Mouse (Mus musculus) limb, embryonic 10.5 days (tissue): Measurements from ENCODE around the gene Nrtn. TPM values are rescaled to one million over a fixed set of nuclear protein-coding genes. Genes with fewer than 3 reads are reported as not detected.

Source experiments
- DNase-seq: peaks from one replicate; pipeline ENCODE4 v3.0.0-alpha.2; 2017; ENCODE audit warnings: low spot score
- H3K27ac ChIP-seq: fragments of 300-500 bp; sonication (generic); 2 replicates; pipeline ENCODE4 v1.5.1; 2016; ENCODE audit warnings: mild to moderate bottlenecking
- H3K27me3 ChIP-seq: fragments of 300-500 bp; sonication (generic); 2 replicates; pipeline ENCODE4 v1.6.1; 2016; ENCODE audit warnings: low read depth, mild to moderate bottlenecking; ENCODE audit not compliant: poor library complexity, severe bottlenecking
- H3K36me3 ChIP-seq: fragments of 300-500 bp; sonication (generic); 2 replicates; pipeline ENCODE4 v1.6.1; 2016; ENCODE audit warnings: mild to moderate bottlenecking, moderate library complexity
- H3K4me1 ChIP-seq: fragments of 300-500 bp; sonication (generic); 2 replicates; pipeline ENCODE4 v1.6.1; 2016
- H3K4me3 ChIP-seq: fragments of 300-500 bp; sonication (generic); 2 replicates; pipeline ENCODE4 v1.5.1; 2016; ENCODE audit warnings: mild to moderate bottlenecking, moderate library complexity
- H3K9me3 ChIP-seq: fragments of 300-500 bp; sonication (generic); replicated peaks from 2 replicates; pipeline ENCODE4 v1.6.1; 2016; ENCODE audit warnings: mild to moderate bottlenecking
- WGBS: fragments of 180-500 bp; shearing (Covaris S2); methylation state at CpG from one replicate; pipeline ENCODE4 v1.1.7; 2016; 5-methylcytosine and 5-hydroxymethylcytosine counted together
- polyA plus RNA-seq: library from polyadenylated mRNA; unstranded; fragments of >200 nt; fragmentation: Nextera tagmentation; extraction: Ambion mirVana; gene quantifications from 2 replicates; pipeline ENCODE4 v1.2.1, GENCODE M21; 2016

Nrtn gene
- polyA plus RNA-seq, 1 experiment from 2014 or later: 12.7 TPM

GRCm38 (mm10) chr17:56728117-56728516 lies 29.2 kb downstream of the Nrtn start:
- WGBS: 22% methylated on average over 12 of the region's 12 CpGs
- peaks cover 25% of the 10 kb centered on the region for H3K36me3 ChIP-seq
- peak overlapping the region; percentile 47; the same call in 1 of the 2 replicates for H3K27ac ChIP-seq
- H3K4me3 ChIP-seq: 0 out of 2 replicates have a peak overlapping the region, but pooled peaks have one; percentile 4
- DNase-seq: no peak
- peaks cover 12% of the 10 kb centered on the region for H3K27me3 ChIP-seq
- no peaks in the 10 kb centered on the region for H3K9me3 ChIP-seq
- peaks cover 36% of the 10 kb centered on the region for H3K4me1 ChIP-seq

GRCm38 (mm10) chr17:56727659-56728058 lies 29.7 kb downstream of the Nrtn start:
- peak; percentile 59 for DNase-seq
- 6% methylated on average over 12 of the region's 12 CpGs for WGBS
- peaks cover 12% of the 10 kb centered on the region for H3K27me3 ChIP-seq
- peak overlapping the region; percentile 4; the same call in 1 of the 2 replicates for H3K4me3 ChIP-seq
- peaks cover 39% of the 10 kb centered on the region for H3K4me1 ChIP-seq
- H3K9me3 ChIP-seq: no peaks in the 10 kb centered on the region
- peak overlapping the region; percentile 56 for H3K27ac ChIP-seq
- H3K36me3 ChIP-seq: peaks cover 30% of the 10 kb centered on the region

GRCm38 (mm10) chr17:56727029-56727649 lies 30.2 kb downstream of the Nrtn start:
- 3% methylated on average over 7 of the region's 7 CpGs for WGBS
- Histone ChIP-seq H3K27ac (peak overlapping the region; percentile 56; the same call in 1 of the 2 replicates), H3K4me1 (peaks cover 44% of the 10 kb centered on the region), H3K4me3 (peak overlapping the region; percentile 4; the same call in 1 of the 2 replicates), H3K27me3 (peaks cover 12% of the 10 kb centered on the region), H3K9me3 (no peaks in the 10 kb centered on the region), H3K36me3 (peaks cover 35% of the 10 kb centered on the region)
- DNase-seq: no peak

GRCm38 (mm10) chr17:56723419-56724161 lies 33.7 kb downstream of the Nrtn start:
- DNase-seq: no peak
- Histone ChIP-seq H3K9me3 (no peaks in the 10 kb centered on the region), H3K4me1 (peaks cover 51% of the 10 kb centered on the region), H3K4me3 (no peak overlapping the region), H3K27ac (peak overlapping the region; percentile 53; the same call in 1 of the 2 replicates), H3K27me3 (peaks cover 6% of the 10 kb centered on the region), H3K36me3 (peaks cover 63% of the 10 kb centered on the region)
- WGBS: 86% methylated on average over 11 of the region's 11 CpGs

- DNase-seq: peak; percentile 49
- H3K4me3 ChIP-seq: no peak overlapping the region; the same call in 1 of the 2 replicates
- peak overlapping the region; percentile 53 for H3K27ac ChIP-seq
- H3K9me3 ChIP-seq: no peaks in the 10 kb centered on the region
- 34% methylated on average over 5 of the region's 5 CpGs for WGBS
- peaks cover 46% of the 10 kb centered on the region for H3K4me1 ChIP-seq
- peaks cover 63% of the 10 kb centered on the region for H3K36me3 ChIP-seq
- H3K27me3 ChIP-seq: no peaks in the 10 kb centered on the region
Observed at GRCm38 (mm10) chr17:56722441-56722840, 34.9 kb downstream of the Nrtn start.

- Histone ChIP-seq H3K4me1 (peaks cover 44% of the 10 kb centered on the region), H3K27ac (peak within 1 kb of the TSS; percentile 93), H3K36me3 (peaks cover 39% of the 10 kb centered on the region), H3K27me3 (no peaks in the 10 kb centered on the region), H3K4me3 (peak within 1 kb of the TSS; percentile 84), H3K9me3 (no peaks in the 10 kb centered on the region)
- WGBS: under 1% methylated on average over 59 of the region's 59 CpGs
- peak; percentile 98 for DNase-seq
Observed at GRCm38 (mm10) chr17:56717363-56718058, 39.8 kb downstream of the Nrtn start, which contains the start of the genes Ndufa11 and Vmac. Gene Ndufa11, plus strand, starts transcription at chr17:56717767. Gene Vmac, minus strand, starts transcription at chr17:56718022.

- DNase-seq: peak; percentile 97
- Histone ChIP-seq H3K27ac (peak overlapping the region; percentile 93), H3K36me3 (peaks cover 39% of the 10 kb centered on the region), H3K27me3 (no peaks in the 10 kb centered on the region), H3K4me3 (peak overlapping the region; percentile 84), H3K9me3 (no peaks in the 10 kb centered on the region), H3K4me1 (peaks cover 37% of the 10 kb centered on the region)
- under 1% methylated on average over 55 of the region's 55 CpGs for WGBS
Observed at GRCm38 (mm10) chr17:56716655-56717362, 40.5 kb downstream of the Nrtn start.

GRCm38 (mm10) chr17:56715914-56716654 lies 41.2 kb downstream of the Nrtn start:
- Histone ChIP-seq H3K4me1 (peaks cover 34% of the 10 kb centered on the region), H3K27me3 (no peaks in the 10 kb centered on the region), H3K4me3 (peak overlapping the region; percentile 84), H3K36me3 (peaks cover 39% of the 10 kb centered on the region), H3K27ac (peak overlapping the region; percentile 93), H3K9me3 (no peaks in the 10 kb centered on the region)
- no peak for DNase-seq
- 29% methylated on average over 22 of the region's 22 CpGs for WGBS

- Histone ChIP-seq H3K27me3 (no peaks in the 10 kb centered on the region), H3K9me3 (no peaks in the 10 kb centered on the region), H3K4me1 (peaks cover 34% of the 10 kb centered on the region), H3K4me3 (peak overlapping the region; percentile 84), H3K36me3 (peaks cover 39% of the 10 kb centered on the region), H3K27ac (no peak overlapping the region)
- 67% methylated on average over 11 of the region's 11 CpGs for WGBS
- no peak for DNase-seq
Observed at GRCm38 (mm10) chr17:56715360-56715759, 42.0 kb downstream of the Nrtn start.

- no peak for DNase-seq
- Histone ChIP-seq H3K27ac (no peak overlapping the region), H3K4me3 (no peak overlapping the region), H3K27me3 (no peaks in the 10 kb centered on the region), H3K36me3 (peaks cover 85% of the 10 kb centered on the region), H3K4me1 (no peaks in the 10 kb centered on the region), H3K9me3 (no peaks in the 10 kb centered on the region)
- 87% methylated on average over 3 of the region's 3 CpGs for WGBS
Observed at GRCm38 (mm10) chr17:56709708-56710107, 47.6 kb downstream of the Nrtn start.

GRCm38 (mm10) chr17:56708692-56709091 lies 48.6 kb downstream of the Nrtn start:
- Histone ChIP-seq H3K36me3 (peaks cover 95% of the 10 kb centered on the region), H3K4me1 (no peaks in the 10 kb centered on the region), H3K27ac (no peak overlapping the region), H3K27me3 (no peaks in the 10 kb centered on the region), H3K9me3 (no peaks in the 10 kb centered on the region), H3K4me3 (no peak overlapping the region)
- DNase-seq: no peak
- 94% methylated on average over 4 of the region's 4 CpGs for WGBS

GRCm38 (mm10) chr17:56706515-56706914 lies 50.8 kb downstream of the Nrtn start:
- no peak for DNase-seq
- peaks cover 100% of the 10 kb centered on the region for H3K36me3 ChIP-seq
- WGBS: 98% methylated on average over 1 of the region's 1 CpGs
- H3K4me3 ChIP-seq: no peak overlapping the region
- no peaks in the 10 kb centered on the region for H3K27me3 ChIP-seq
- H3K9me3 ChIP-seq: no peaks in the 10 kb centered on the region
- H3K4me1 ChIP-seq: no peaks in the 10 kb centered on the region
- H3K27ac ChIP-seq: no peak overlapping the region
